Mouse (Mus musculus) spleen, postnatal 14 days (tissue): ENCODE measurements around the gene Cd63.

ENCODE experiments used
- DNase-seq, 2 experiments: peaks; one replicate each; pipeline ENCODE4 v3.0.0; 2021 to 2022; ENCODE audit warnings: low spot score in 2 of 2

Gene Cd63

GRCm38 (mm10) chr10:128929638-128930378 lies 29.0 kb downstream of the Cd63 start:
- no peak for DNase-seq

GRCm38 (mm10) chr10:128931441-128931840 lies 30.7 kb downstream of the Cd63 start:
- no peak for DNase-seq

GRCm38 (mm10) chr10:128933574-128933973 lies 32.8 kb downstream of the Cd63 start, which contains the start of gene Itga7:
Gene Itga7 (plus strand): TSS chr10:128933818.
- no peak for DNase-seq

- DNase-seq: no peak
Observed at GRCm38 (mm10) chr10:128933976-128934721, 33.4 kb downstream of the Cd63 start.

GRCm38 (mm10) chr10:128934997-128935787 lies 34.4 kb downstream of the Cd63 start:
- DNase-seq: no peak

- DNase-seq: no peak
Observed at GRCm38 (mm10) chr10:128935826-128936440, 35.1 kb downstream of the Cd63 start.

- no peak for DNase-seq
Observed at GRCm38 (mm10) chr10:128937756-128938390, 37.1 kb downstream of the Cd63 start.

GRCm38 (mm10) chr10:128938457-128938856 lies 37.7 kb downstream of the Cd63 start:
- no peak for DNase-seq

- DNase-seq: no peak
Observed at GRCm38 (mm10) chr10:128938974-128939373, 38.2 kb downstream of the Cd63 start.

- no peak for DNase-seq
Observed at GRCm38 (mm10) chr10:128940475-128941061, 39.8 kb downstream of the Cd63 start.

- peak in 1 of 2 experiments; percentile 19 for DNase-seq
Observed at GRCm38 (mm10) chr10:128945675-128946074, 44.9 kb downstream of the Cd63 start.

- no peak for DNase-seq
Observed at GRCm38 (mm10) chr10:128947496-128947895, 46.7 kb downstream of the Cd63 start.

GRCm38 (mm10) chr10:128950208-128950887 lies 49.6 kb downstream of the Cd63 start:
- no peak for DNase-seq

GRCm38 (mm10) chr10:128958340-128958739 lies 57.6 kb downstream of the Cd63 start:
- no peak for DNase-seq

GRCm38 (mm10) chr10:128960142-128960541 lies 59.4 kb downstream of the Cd63 start:
- no peak for DNase-seq

GRCm38 (mm10) chr10:128960590-128961584 lies 60.1 kb downstream of the Cd63 start, which contains the start of gene Mettl7b:
Gene Mettl7b (minus strand): TSS chr10:128960988.
- no peak for DNase-seq
